Mouse (Mus musculus) liver, embryonic 12.5 days (tissue): ENCODE data around the gene Rsu1. TPM values are rescaled to one million over a fixed set of nuclear protein-coding genes. Genes with fewer than 3 reads are reported as not detected.

Experiments used
- ATAC-seq: fragments of 200-750 bp; cut with Nextera tagmentation; 2 replicates; pipeline ENCODE4 v1.8.0; 2017; ENCODE audit warnings: moderate number of reproducible peaks, mild to moderate bottlenecking, moderate library complexity
- H3K27ac ChIP-seq: fragments of 300-500 bp; sonication (generic); 2 replicates; pipeline ENCODE4 v1.5.1; 2016; ENCODE audit warnings: mild to moderate bottlenecking
- H3K27me3 ChIP-seq: fragments of 300-500 bp; sonication (generic); replicated peaks from 2 replicates; pipeline ENCODE4 v1.6.1; 2016; ENCODE audit warnings: mild to moderate bottlenecking, moderate library complexity
- H3K36me3 ChIP-seq: fragments of 300-500 bp; sonication (generic); 2 replicates; pipeline ENCODE4 v1.6.1; 2016; ENCODE audit warnings: mild to moderate bottlenecking, moderate library complexity
- H3K4me1 ChIP-seq: fragments of 300-500 bp; sonication (generic); 2 replicates; pipeline ENCODE4 v1.6.1; 2016
- H3K4me2 ChIP-seq: fragments of 300-500 bp; sonication (generic); 2 replicates; pipeline ENCODE4 v1.6.1; 2016; ENCODE audit warnings: mild to moderate bottlenecking, moderate library complexity
- H3K4me3 ChIP-seq: fragments of 300-500 bp; sonication (generic); 2 replicates; pipeline ENCODE4 v1.5.1; 2016; ENCODE audit warnings: mild to moderate bottlenecking, moderate library complexity
- H3K9ac ChIP-seq: fragments of 300-500 bp; sonication (generic); 2 replicates; pipeline ENCODE4 v1.6.1; 2016; ENCODE audit warnings: mild to moderate bottlenecking, moderate library complexity
- H3K9me3 ChIP-seq: fragments of 300-500 bp; sonication (generic); replicated peaks from 2 replicates; pipeline ENCODE4 v1.6.1; 2016; ENCODE audit warnings: mild to moderate bottlenecking, moderate library complexity
- WGBS: fragments of 180-500 bp; shearing (Covaris S2); methylation state at CpG from one replicate; pipeline ENCODE4 v1.1.7; 2016; ENCODE audit not compliant: insufficient replicate concordance; 5-methylcytosine and 5-hydroxymethylcytosine counted together
- polyA plus RNA-seq: library from polyadenylated mRNA; unstranded; fragments of >200 nt; fragmentation: Nextera tagmentation; extraction: Ambion mirVana; gene quantifications from 2 replicates; pipeline ENCODE4 v1.2.1, GENCODE M21; 2016

Gene Rsu1
- polyA plus RNA-seq, 1 experiment from 2014 or later: 105 TPM

GRCm38 (mm10) chr2:13258606-13259005 lies 12.6 kb downstream of the Rsu1 start:
- Histone ChIP-seq H3K36me3 (peaks cover 35% of the 10 kb centered on the region), H3K4me1 (no peaks in the 10 kb centered on the region), H3K27ac (no peak overlapping the region), H3K4me2 (no peak overlapping the region), H3K9ac (no peak overlapping the region), H3K4me3 (no peak overlapping the region), H3K27me3 (no peaks in the 10 kb centered on the region), H3K9me3 (no peaks in the 10 kb centered on the region)
- 75% methylated on average over 2 of the region's 2 CpGs for WGBS
- ATAC-seq: no peak

GRCm38 (mm10) chr2:13240711-13241110 lies 30.5 kb downstream of the Rsu1 start:
- no peak for ATAC-seq
- no peak overlapping the region for H3K4me2 ChIP-seq

GRCm38 (mm10) chr2:13237140-13237901 lies 33.9 kb downstream of the Rsu1 start:
- Histone ChIP-seq H3K36me3 (peaks cover 5% of the 10 kb centered on the region), H3K4me1 (peaks cover 4% of the 10 kb centered on the region; the same call in 1 of the 2 replicates), H3K27ac (no peak overlapping the region), H3K4me2 (no peak overlapping the region), H3K9me3 (no peaks in the 10 kb centered on the region), H3K27me3 (no peaks in the 10 kb centered on the region), H3K4me3 (no peak overlapping the region), H3K9ac (no peak overlapping the region)
- ATAC-seq: no peak
- 67% methylated on average over 8 of the region's 8 CpGs for WGBS

More at GRCm38 (mm10) chr2:13240711-13241110, 30.5 kb downstream of the Rsu1 start:
- WGBS: 73% methylated on average over 9 of the region's 9 CpGs
- no peak overlapping the region for H3K9ac ChIP-seq
- no peak overlapping the region for H3K27ac ChIP-seq
- no peak overlapping the region for H3K4me3 ChIP-seq
- H3K9me3 ChIP-seq: no peaks in the 10 kb centered on the region
- H3K4me1 ChIP-seq: peaks cover 4% of the 10 kb centered on the region; the same call in 1 of the 2 replicates
- H3K27me3 ChIP-seq: no peaks in the 10 kb centered on the region
- H3K36me3 ChIP-seq: peaks cover 5% of the 10 kb centered on the region

- Histone ChIP-seq H3K27ac (no peak overlapping the region), H3K4me3 (no peak overlapping the region), H3K4me2 (no peak overlapping the region), H3K9me3 (no peaks in the 10 kb centered on the region), H3K27me3 (no peaks in the 10 kb centered on the region), H3K9ac (no peak overlapping the region), H3K4me1 (peaks cover 4% of the 10 kb centered on the region; the same call in 1 of the 2 replicates), H3K36me3 (no peaks in the 10 kb centered on the region; the same call in none of the 2 replicates)
- whole genome bisulfite sequencing: 68% methylated on average over 5 of the region's 5 CpGs
- no peak for ATAC-seq
Observed at GRCm38 (mm10) chr2:13235696-13236095, 35.5 kb downstream of the Rsu1 start.

GRCm38 (mm10) chr2:13234796-13235195 lies 36.4 kb downstream of the Rsu1 start:
- Histone ChIP-seq H3K27me3 (no peaks in the 10 kb centered on the region), H3K4me1 (peaks cover 4% of the 10 kb centered on the region; the same call in 1 of the 2 replicates), H3K4me2 (no peak overlapping the region), H3K4me3 (no peak overlapping the region), H3K27ac (no peak overlapping the region), H3K9me3 (no peaks in the 10 kb centered on the region), H3K9ac (no peak overlapping the region), H3K36me3 (no peaks in the 10 kb centered on the region; the same call in 1 of the 2 replicates)
- no peak for ATAC-seq
- WGBS: 79% methylated on average over 10 of the region's 10 CpGs

GRCm38 (mm10) chr2:13233902-13234301 lies 37.3 kb downstream of the Rsu1 start:
- 66% methylated on average over 7 of the region's 7 CpGs for WGBS
- Histone ChIP-seq H3K27me3 (no peaks in the 10 kb centered on the region), H3K4me1 (peaks cover 4% of the 10 kb centered on the region; the same call in 1 of the 2 replicates), H3K4me2 (no peak overlapping the region), H3K9me3 (no peaks in the 10 kb centered on the region), H3K27ac (no peak overlapping the region), H3K4me3 (no peak overlapping the region), H3K9ac (no peak overlapping the region), H3K36me3 (no peaks in the 10 kb centered on the region; the same call in 1 of the 2 replicates)
- no peak for ATAC-seq

GRCm38 (mm10) chr2:13233254-13233835 lies 37.9 kb downstream of the Rsu1 start:
- no peak overlapping the region for H3K4me2 ChIP-seq
- 58% methylated on average over 12 of the region's 12 CpGs for whole genome bisulfite sequencing
- H3K27ac ChIP-seq: no peak overlapping the region
- H3K36me3 ChIP-seq: no peaks in the 10 kb centered on the region
- peaks cover 4% of the 10 kb centered on the region; the same call in 1 of the 2 replicates for H3K4me1 ChIP-seq
- no peak overlapping the region for H3K4me3 ChIP-seq
- H3K9ac ChIP-seq: no peak overlapping the region
- ATAC-seq: no peak
- no peaks in the 10 kb centered on the region for H3K27me3 ChIP-seq
- no peaks in the 10 kb centered on the region for H3K9me3 ChIP-seq

- no peaks in the 10 kb centered on the region for H3K27me3 ChIP-seq
- no peaks in the 10 kb centered on the region for H3K36me3 ChIP-seq
- no peak for ATAC-seq
- H3K4me3 ChIP-seq: no peak overlapping the region
- H3K27ac ChIP-seq: no peak overlapping the region
- H3K4me1 ChIP-seq: peaks cover 4% of the 10 kb centered on the region; the same call in 1 of the 2 replicates
- no peaks in the 10 kb centered on the region for H3K9me3 ChIP-seq
- no peak overlapping the region for H3K4me2 ChIP-seq
- no peak overlapping the region for H3K9ac ChIP-seq
- WGBS: 78% methylated on average over 6 of the region's 6 CpGs
Observed at GRCm38 (mm10) chr2:13232305-13232704, 38.9 kb downstream of the Rsu1 start.

- Histone ChIP-seq H3K9ac (no peak overlapping the region), H3K4me2 (no peak overlapping the region), H3K27me3 (no peaks in the 10 kb centered on the region), H3K27ac (no peak overlapping the region), H3K4me1 (peaks cover 9% of the 10 kb centered on the region), H3K4me3 (no peak overlapping the region), H3K9me3 (no peaks in the 10 kb centered on the region), H3K36me3 (no peaks in the 10 kb centered on the region)
- 66% methylated on average over 3 of the region's 3 CpGs for WGBS
- no peak for ATAC-seq
Observed at GRCm38 (mm10) chr2:13229686-13230085, 41.5 kb downstream of the Rsu1 start.

- Histone ChIP-seq H3K9me3 (no peaks in the 10 kb centered on the region), H3K4me3 (no peak overlapping the region), H3K4me2 (no peak overlapping the region), H3K36me3 (no peaks in the 10 kb centered on the region), H3K9ac (no peak overlapping the region), H3K4me1 (peaks cover 9% of the 10 kb centered on the region), H3K27me3 (no peaks in the 10 kb centered on the region), H3K27ac (no peak overlapping the region)
- ATAC-seq: no peak
- WGBS: 44% methylated on average over 4 of the region's 4 CpGs
Observed at GRCm38 (mm10) chr2:13226031-13226430, 45.2 kb downstream of the Rsu1 start.

- no peak for ATAC-seq
- Histone ChIP-seq H3K9me3 (no peaks in the 10 kb centered on the region), H3K9ac (no peak overlapping the region), H3K4me2 (no peak overlapping the region), H3K4me3 (no peak overlapping the region), H3K36me3 (no peaks in the 10 kb centered on the region), H3K27ac (no peak overlapping the region), H3K4me1 (peaks cover 9% of the 10 kb centered on the region), H3K27me3 (no peaks in the 10 kb centered on the region)
- WGBS: 55% methylated on average over 3 of the region's 3 CpGs
Observed at GRCm38 (mm10) chr2:13224546-13224945, 46.7 kb downstream of the Rsu1 start.

GRCm38 (mm10) chr2:13223451-13223850 lies 47.8 kb downstream of the Rsu1 start:
- no peak overlapping the region for H3K27ac ChIP-seq
- H3K4me3 ChIP-seq: no peak overlapping the region
- no peak for ATAC-seq
- H3K4me2 ChIP-seq: no peak overlapping the region
- peaks cover 9% of the 10 kb centered on the region for H3K4me1 ChIP-seq
- H3K9me3 ChIP-seq: no peaks in the 10 kb centered on the region
- H3K27me3 ChIP-seq: no peaks in the 10 kb centered on the region
- 78% methylated on average over 4 of the region's 4 CpGs for WGBS
- H3K9ac ChIP-seq: no peak overlapping the region
- H3K36me3 ChIP-seq: 0 out of 2 replicates have a peak, but pooled peaks cover 3% of the 10 kb centered on the region
